Mouse (Mus musculus) MEL (cell line): ENCODE results near the gene Lgr6.

Experiments
- CTCF ChIP-seq, 3 experiments: IDR thresholded peaks in 2 of 3; conservative IDR thresholded peaks in 1 of 3; 2 replicates each; pipeline ENCODE4 v1.5.1; 2011 to 2012; ENCODE audit warnings: low read length in 3 of 3, low read depth in 2 of 3, mild to moderate bottlenecking in 2 of 3, improper control_type of control experiment in 1 of 3, inconsistent platforms in 1 of 3, mixed read lengths in 1 of 3, moderate library complexity in 1 of 3; ENCODE audit not compliant: control insufficient read depth in 1 of 3, insufficient read depth in 1 of 3, poor library complexity in 1 of 3, severe bottlenecking in 1 of 3
- MAFK ChIP-seq: IDR thresholded peaks from 2 replicates; pipeline ENCODE4 v1.6.1; 2011; ENCODE audit warnings: low read depth, mild to moderate bottlenecking, low read length, improper control_type of control experiment, borderline replicate concordance
- MYC ChIP-seq: IDR thresholded peaks from 2 replicates; pipeline ENCODE4 v1.6.1; 2011; ENCODE audit warnings: low read depth, mild to moderate bottlenecking, low read length, improper control_type of control experiment, moderate library complexity

DNA sequence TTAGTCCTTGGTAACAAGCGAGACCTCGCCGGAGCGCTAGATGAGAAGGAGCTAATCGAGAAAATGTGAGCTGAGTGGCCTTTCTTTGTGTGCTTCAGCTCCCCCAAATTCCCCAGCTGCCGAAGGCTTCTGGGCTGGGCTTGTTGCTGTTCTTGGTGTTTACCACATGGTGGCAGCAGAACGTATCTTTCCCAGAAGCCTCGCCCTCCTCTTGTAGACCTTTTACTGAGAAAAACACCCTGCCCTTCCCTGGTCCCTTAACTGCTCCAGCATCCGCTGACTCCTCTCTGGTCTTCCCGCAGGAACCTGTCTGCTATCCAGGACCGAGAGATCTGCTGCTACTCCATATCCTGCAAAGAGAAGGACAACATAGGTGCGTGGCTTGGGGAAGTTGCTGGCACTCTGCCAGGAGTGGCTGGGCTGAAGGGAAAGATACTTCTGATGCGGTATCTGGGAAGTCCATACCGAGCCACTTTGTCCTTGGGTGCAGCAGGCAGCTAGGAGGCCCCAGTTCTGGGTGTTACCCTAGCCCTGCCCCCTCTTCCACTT is 49.4 kb upstream of the Lgr6 start:
- TF ChIP-seq CTCF (IDR thresholded peaks at IDR 0.05 in 2 of 3, conservative IDR thresholded peaks at IDR 0.05 in 1 of 3; ENCODE audit: control insufficient read depth in 1 of 3, insufficient read depth in 1 of 3, low read depth in 2 of 3, low read length in 3 of 3, poor library complexity in 1 of 3, severe bottlenecking in 1 of 3), result peak; percentile 76 to 84 (median 80)
- 0 out of 2 replicates have a peak, but pooled peaks have one; percentile 39 for TF ChIP-seq MYC
- TF ChIP-seq MAFK, result no peak
